Comparison of ENCODE assay signal across 8 mouse cellular contexts in the genomic region with DNA sequence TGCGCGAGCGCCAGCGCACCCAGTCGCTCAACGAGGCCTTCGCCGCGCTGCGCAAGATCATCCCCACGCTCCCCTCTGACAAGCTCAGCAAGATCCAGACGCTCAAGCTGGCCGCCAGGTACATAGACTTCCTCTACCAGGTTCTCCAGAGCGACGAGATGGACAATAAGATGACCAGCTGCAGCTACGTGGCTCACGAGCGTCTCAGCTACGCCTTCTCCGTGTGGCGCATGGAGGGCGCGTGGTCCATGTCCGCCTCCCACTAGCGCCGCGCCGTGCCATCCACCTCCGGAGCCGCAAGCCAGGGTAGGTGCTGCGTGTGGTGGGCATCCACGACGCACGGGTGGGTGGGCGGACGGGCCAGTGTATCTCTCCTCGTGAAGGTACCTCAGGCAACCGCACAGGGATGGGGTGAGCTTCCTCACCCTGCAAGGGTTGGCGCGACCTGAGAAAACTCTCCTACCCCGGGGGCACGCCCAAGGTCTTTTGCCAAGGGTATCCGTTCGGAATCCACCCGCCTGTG. TPM values are rescaled to one million over a fixed set of nuclear protein-coding genes. Genes with fewer than 3 reads are reported as not detected.
DNase-seq lines count a peak whose midpoint lies in the region; ATAC-seq lines count a peak whose summit lies in the region.
"Had no signal": no experiment of that assay in that cellular context is flagged by ENCODE, and none has a peak within 500 bp of the region (broad histone marks: within the 10 kb centered on the region; RNA-seq: fewer than 3 reads in every experiment).

No protein-coding gene starts in this region.

- peaks cover 66% of the 10 kb centered on the region for H3K27me3 ChIP-seq in lung, embryonic 15.5 days
- peaks cover 83% of the 10 kb centered on the region for H3K27me3 ChIP-seq in embryonic facial prominence, embryonic 10.5 days (replicated peaks; ENCODE audit: low read depth, poor library complexity, severe bottlenecking)
- H3K27me3 ChIP-seq in hindbrain, embryonic 10.5 days (ENCODE audit: insufficient read depth, poor library complexity, severe bottlenecking): peaks cover 86% of the 10 kb centered on the region
- peaks cover 72% of the 10 kb centered on the region for H3K27me3 ChIP-seq in midbrain, embryonic 13.5 days

- peaks cover 29% of the 10 kb centered on the region for H3K4me1 ChIP-seq in lung, embryonic 15.5 days
- H3K4me1 ChIP-seq in embryonic facial prominence, embryonic 10.5 days: peaks cover 60% of the 10 kb centered on the region
- peaks cover 38% of the 10 kb centered on the region for H3K4me1 ChIP-seq in hindbrain, embryonic 10.5 days (replicated peaks)
- peaks cover 25% of the 10 kb centered on the region for H3K4me1 ChIP-seq in midbrain, embryonic 13.5 days (replicated peaks)

- peak overlapping the region; percentile 96 for H3K4me2 ChIP-seq in lung, embryonic 15.5 days
- H3K4me2 ChIP-seq in midbrain, embryonic 13.5 days (replicated peaks): peak overlapping the region; percentile 75

- peak; percentile 15; the same call in 1 of the 2 replicates for ATAC-seq in lung, embryonic 15.5 days (ENCODE audit: borderline replicate concordance, extremely low read depth, low FRiP score, low TSS enrichment)
- ATAC-seq in midbrain, embryonic 13.5 days: 0 out of 2 replicates have a peak, but pooled peaks have one; percentile 30
- no peak for ATAC-seq in activated CD4-positive, CD25-positive, alpha-beta regulatory T cell, adult 4 months

- no peaks in the 10 kb centered on the region for H3K9me3 ChIP-seq in lung, embryonic 15.5 days
- no peaks in the 10 kb centered on the region for H3K9me3 ChIP-seq in embryonic facial prominence, embryonic 10.5 days
- no peaks in the 10 kb centered on the region for H3K9me3 ChIP-seq in hindbrain, embryonic 10.5 days
- H3K9me3 ChIP-seq in midbrain, embryonic 13.5 days: no peaks in the 10 kb centered on the region

- peak overlapping the region; percentile 50 for H3K9ac ChIP-seq in lung, embryonic 15.5 days
- H3K9ac ChIP-seq in midbrain, embryonic 13.5 days (replicated peaks): no peak overlapping the region

- H3K4me3 ChIP-seq in lung, embryonic 15.5 days: peak overlapping the region; percentile 58
- peak overlapping the region; percentile 77 for H3K4me3 ChIP-seq in embryonic facial prominence, embryonic 10.5 days
- peak overlapping the region; percentile 65 for H3K4me3 ChIP-seq in hindbrain, embryonic 10.5 days
- peak overlapping the region; percentile 40 for H3K4me3 ChIP-seq in midbrain, embryonic 13.5 days (replicated peaks)

- no peaks in the 10 kb centered on the region for H3K36me3 ChIP-seq in lung, embryonic 15.5 days
- 0 out of 2 replicates have a peak, but pooled peaks cover 7% of the 10 kb centered on the region for H3K36me3 ChIP-seq in embryonic facial prominence, embryonic 10.5 days (replicated peaks)
- H3K36me3 ChIP-seq in hindbrain, embryonic 10.5 days: no peaks in the 10 kb centered on the region
- H3K36me3 ChIP-seq in midbrain, embryonic 13.5 days: no peaks in the 10 kb centered on the region

- 2% methylated on average over 45 of the region's 45 CpGs for WGBS in lung, embryonic 15.5 days
- 2% methylated on average over 45 of the region's 45 CpGs for WGBS in embryonic facial prominence, embryonic 10.5 days
- 2% methylated on average over 45 of the region's 45 CpGs for WGBS in hindbrain, embryonic 10.5 days
- 3% methylated on average over 45 of the region's 45 CpGs for WGBS in midbrain, embryonic 13.5 days

- DNase-seq in lung, postnatal 14 days: no peak
- no peak for DNase-seq in embryonic facial prominence, embryonic 10.5 days (ENCODE audit: low spot score)
- peak; percentile 67 for DNase-seq in hindbrain, embryonic 10.5 days (ENCODE audit: low spot score)
- DNase-seq in kidney, adult 18-20 months: no peak

- H3K27ac ChIP-seq in lung, embryonic 15.5 days: peak overlapping the region; percentile 75
- peak overlapping the region; percentile 95 for H3K27ac ChIP-seq in embryonic facial prominence, embryonic 10.5 days (replicated peaks)
- H3K27ac ChIP-seq in hindbrain, embryonic 10.5 days: peak overlapping the region; percentile 79
- H3K27ac ChIP-seq in midbrain, embryonic 13.5 days: no peak overlapping the region
- H3K27ac ChIP-seq: macrophage had no signal

RNA-seq across cellular contexts. Expression of gene Twist2, which starts 0.6 kb away (rescaled TPM):
- polyA plus RNA-seq in lung, embryonic 15.5 days (2015; fragmentation: Nextera tagmentation; extraction: Ambion mirVana): 9.4 and 10.4 TPM in 2 replicates
- 53.8 and 55.3 TPM in 2 replicates for polyA plus RNA-seq in embryonic facial prominence, embryonic 10.5 days (2016; fragmentation: Nextera tagmentation; extraction: Ambion mirVana)
- polyA plus RNA-seq in hindbrain, embryonic 10.5 days (2016; fragmentation: Nextera tagmentation; extraction: Ambion mirVana): 19.7 and 19.8 TPM in 2 replicates
- 0.72 and 1.3 TPM in 2 replicates for polyA plus RNA-seq in midbrain, embryonic 13.5 days (2015; fragmentation: Nextera tagmentation; extraction: Ambion mirVana)
- polyA plus RNA-seq in activated CD4-positive, CD25-positive, alpha-beta regulatory T cell, adult 4 months (2017; shearing (Covaris generic)): not detected
- polyA plus RNA-seq: macrophage had no signal
